Mouse (Mus musculus): ENCODE results near the gene Zfp683. TPM values are rescaled to one million over a fixed set of nuclear protein-coding genes. Genes with fewer than 3 reads are reported as not detected.

Gene Zfp683
- total RNA-seq, 2 experiments from 2014 or later, result not detected

GRCm38 (mm10) chr4:134051912-134052311 is 1.7 kb upstream of the Zfp683 start:
- no peak for DNase-seq (ENCODE audit: low spot score)

- DNase-seq (ENCODE audit: low spot score), result peak; percentile 7
Measured at GRCm38 (mm10) chr4:134052560-134052959, 1.1 kb upstream of the Zfp683 start.

GRCm38 (mm10) chr4:134058166-134058715 is 4.6 kb downstream of the Zfp683 start:
- DNase-seq (ENCODE audit: low spot score), result no peak

- no peak for DNase-seq (ENCODE audit: low spot score)
Measured at GRCm38 (mm10) chr4:134058908-134059307, 5.3 kb downstream of the Zfp683 start.

GRCm38 (mm10) chr4:134060135-134060865 is 6.7 kb downstream of the Zfp683 start, which contains the start of gene Crybg2:
TSS of gene Crybg2 (plus strand) at chr4:134060815.
- no peak for DNase-seq (ENCODE audit: low spot score)

- no peak for DNase-seq (ENCODE audit: low spot score)
Measured at GRCm38 (mm10) chr4:134061166-134061830, 7.7 kb downstream of the Zfp683 start.

- DNase-seq (ENCODE audit: low spot score), result no peak
Measured at GRCm38 (mm10) chr4:134061944-134062446, 8.4 kb downstream of the Zfp683 start.

- DNase-seq (ENCODE audit: low spot score), result no peak
Measured at GRCm38 (mm10) chr4:134062561-134062960, 8.9 kb downstream of the Zfp683 start.

GRCm38 (mm10) chr4:134065431-134066004 is 11.9 kb downstream of the Zfp683 start:
- DNase-seq (ENCODE audit: low spot score), result no peak

- no peak for DNase-seq (ENCODE audit: low spot score)
Measured at GRCm38 (mm10) chr4:134067383-134067782, 13.7 kb downstream of the Zfp683 start.

- no peak for DNase-seq (ENCODE audit: low spot score)
Measured at GRCm38 (mm10) chr4:134067833-134068544, 14.4 kb downstream of the Zfp683 start.

- no peak for DNase-seq (ENCODE audit: low spot score)
Measured at GRCm38 (mm10) chr4:134068793-134069580, 15.3 kb downstream of the Zfp683 start.

GRCm38 (mm10) chr4:134078694-134079093 is 25.1 kb downstream of the Zfp683 start:
- DNase-seq (ENCODE audit: low spot score), result peak; percentile 47

- DNase-seq (ENCODE audit: low spot score), result no peak
Measured at GRCm38 (mm10) chr4:134080674-134081073, 27.0 kb downstream of the Zfp683 start.

GRCm38 (mm10) chr4:134081730-134082386 is 28.2 kb downstream of the Zfp683 start:
- DNase-seq (ENCODE audit: low spot score), result peak; percentile 28

- no peak for DNase-seq (ENCODE audit: low spot score)
Measured at GRCm38 (mm10) chr4:134082460-134082859, 28.8 kb downstream of the Zfp683 start.

- DNase-seq (ENCODE audit: low spot score), result no peak
Measured at GRCm38 (mm10) chr4:134084999-134085398, 31.4 kb downstream of the Zfp683 start.

- peak; percentile 23 for DNase-seq (ENCODE audit: low spot score)
Measured at GRCm38 (mm10) chr4:134087412-134087811, 33.8 kb downstream of the Zfp683 start.

- DNase-seq (ENCODE audit: low spot score), result no peak
Measured at GRCm38 (mm10) chr4:134089029-134089428, 35.4 kb downstream of the Zfp683 start.
